Mouse (Mus musculus) spleen, postnatal 36 days (tissue): Measurements from ENCODE around the gene 1700019N19Rik.
A peak's percentile ranks its signal among the peaks of the same experiment; 100 is the strongest.

ENCODE experiments used
- DNase-seq, 2 experiments: peaks; one replicate each; pipeline ENCODE4 v3.0.0; 2022; ENCODE audit warnings: low spot score in 2 of 2, mixed read lengths in 1 of 2

Gene 1700019N19Rik

GRCm38 (mm10) chr19:58794284-58794683 is at the start of gene 1700019N19Rik:
TSS of gene 1700019N19Rik (minus strand) at chr19:58794461.
- DNase-seq, result no peak

GRCm38 (mm10) chr19:58843606-58844005 is 49.3 kb upstream of the 1700019N19Rik start:
- no peak for DNase-seq

GRCm38 (mm10) chr19:58840721-58841271 is 46.5 kb upstream of the 1700019N19Rik start:
- DNase-seq, result no peak

- no peak for DNase-seq
Measured at GRCm38 (mm10) chr19:58839806-58840205, 45.5 kb upstream of the 1700019N19Rik start.

- DNase-seq, result no peak
Measured at GRCm38 (mm10) chr19:58839345-58839744, 45.1 kb upstream of the 1700019N19Rik start.

GRCm38 (mm10) chr19:58838706-58839105 is 44.4 kb upstream of the 1700019N19Rik start:
- DNase-seq, result no peak

- DNase-seq, result peak; percentile 9 to 19
Measured at GRCm38 (mm10) chr19:58833639-58834180, 39.4 kb upstream of the 1700019N19Rik start.

GRCm38 (mm10) chr19:58832988-58833387 is 38.7 kb upstream of the 1700019N19Rik start:
- DNase-seq, result peak; percentile 47 to 51

GRCm38 (mm10) chr19:58831280-58831922 is 37.1 kb upstream of the 1700019N19Rik start:
- no peak for DNase-seq

GRCm38 (mm10) chr19:58830182-58830581 is 35.9 kb upstream of the 1700019N19Rik start:
- DNase-seq, result no peak

- no peak for DNase-seq
Measured at GRCm38 (mm10) chr19:58829575-58829974, 35.3 kb upstream of the 1700019N19Rik start.

- no peak for DNase-seq
Measured at GRCm38 (mm10) chr19:58827656-58828055, 33.4 kb upstream of the 1700019N19Rik start.

- no peak for DNase-seq
Measured at GRCm38 (mm10) chr19:58824316-58824715, 30.1 kb upstream of the 1700019N19Rik start.

- DNase-seq, result no peak
Measured at GRCm38 (mm10) chr19:58823301-58823700, 29.0 kb upstream of the 1700019N19Rik start.

- no peak for DNase-seq
Measured at GRCm38 (mm10) chr19:58822454-58823200, 28.4 kb upstream of the 1700019N19Rik start.

GRCm38 (mm10) chr19:58818571-58819415 is 24.5 kb upstream of the 1700019N19Rik start:
- DNase-seq, result peak; percentile 30 to 36

- DNase-seq, result no peak
Measured at GRCm38 (mm10) chr19:58817398-58817797, 23.1 kb upstream of the 1700019N19Rik start.

- no peak for DNase-seq
Measured at GRCm38 (mm10) chr19:58816453-58817041, 22.3 kb upstream of the 1700019N19Rik start.

- no peak for DNase-seq
Measured at GRCm38 (mm10) chr19:58815179-58815922, 21.1 kb upstream of the 1700019N19Rik start.

- DNase-seq, result no peak
Measured at GRCm38 (mm10) chr19:58810536-58810935, 16.3 kb upstream of the 1700019N19Rik start.
